ENCODE assay signal across 8 mouse cellular contexts in genomic region chr13:76759832-76760490, GRCm38 (mm10).
DNase-seq lines count a peak whose midpoint lies in the region; ATAC-seq and TF ChIP-seq lines count a peak whose summit lies in the region.

No protein-coding gene starts in this region.

- peak; percentile 67 for TF ChIP-seq CTCF in Patski (IDR thresholded peaks at IDR 0.05)
- TF ChIP-seq CTCF in cortical plate, adult 2 months (IDR thresholded peaks at IDR 0.05; ENCODE audit: extremely low read depth, insufficient read depth, low read length), result peak; percentile 60; the same call in 1 of the 2 replicates
- peak; percentile 83 for TF ChIP-seq CTCF in hindbrain, postnatal 0 days (IDR thresholded peaks at IDR 0.05; ENCODE audit: low read depth)
- TF ChIP-seq CTCF in liver, embryonic 14.5 days (IDR thresholded peaks at IDR 0.05; ENCODE audit: low read depth), result peak; percentile 58

- ATAC-seq in kidney, embryonic 14.5 days (ENCODE audit: low FRiP score, low TSS enrichment), result peak; percentile 28; the same call in 1 of the 2 replicates
- no peak; the same call in 1 of the 2 replicates for ATAC-seq in kidney, embryonic 16.5 days (ENCODE audit: low FRiP score, low TSS enrichment)
- ATAC-seq in Patski, result no peak
- peak; percentile 63; the same call in 1 of the 2 replicates for ATAC-seq in hindbrain, postnatal 0 days
- ATAC-seq in liver, embryonic 14.5 days (ENCODE audit: insufficient read depth), result no peak

- POLR2A ChIA-PET in Patski (lab: Charles Lee), result no interaction called here

- no peak overlapping the region for H3K4me2 ChIP-seq in kidney, embryonic 14.5 days (replicated peaks; ENCODE audit: low read depth, low read length)
- no peak overlapping the region for H3K4me2 ChIP-seq in kidney, embryonic 16.5 days (replicated peaks; ENCODE audit: low read depth, low read length)
- no peak overlapping the region for H3K4me2 ChIP-seq in hindbrain, postnatal 0 days (ENCODE audit: low read depth, low read length)
- H3K4me2 ChIP-seq in liver, embryonic 14.5 days (ENCODE audit: low read depth), result no peak overlapping the region

- CTCF ChIA-PET in Patski (lab: Charles Lee), result interaction anchor here (0.8 kb wide), 1 partner anchor 26 kb away, joined by 3 read pairs; no protein-coding TSS in a partner anchor

- no peak for TF ChIP-seq EP300 in liver, embryonic 14.5 days (IDR thresholded peaks at IDR 0.05; ENCODE audit: low read depth)

- no peaks in the 10 kb centered on the region for H3K36me3 ChIP-seq in kidney, embryonic 14.5 days (ENCODE audit: control insufficient read depth, insufficient read depth, low read length)
- no peaks in the 10 kb centered on the region for H3K36me3 ChIP-seq in kidney, embryonic 16.5 days (ENCODE audit: insufficient read depth, low read length)
- H3K36me3 ChIP-seq in hindbrain, postnatal 0 days (ENCODE audit: insufficient read depth, low read length), result no peaks in the 10 kb centered on the region
- no peaks in the 10 kb centered on the region for H3K36me3 ChIP-seq in liver, embryonic 14.5 days (replicated peaks; ENCODE audit: control insufficient read depth, insufficient read depth, low read depth)

- H3K9me3 ChIP-seq in kidney, embryonic 14.5 days (ENCODE audit: control insufficient read depth, low read length), result no peaks in the 10 kb centered on the region
- H3K9me3 ChIP-seq in kidney, embryonic 16.5 days (ENCODE audit: low read length), result no peaks in the 10 kb centered on the region
- H3K9me3 ChIP-seq in hindbrain, postnatal 0 days (ENCODE audit: low read length), result no peaks in the 10 kb centered on the region
- no peaks in the 10 kb centered on the region for H3K9me3 ChIP-seq in liver, embryonic 14.5 days (ENCODE audit: control insufficient read depth, low read length)

- H3K27ac ChIP-seq in kidney, embryonic 14.5 days (ENCODE audit: low read depth, low read length), result no peak overlapping the region
- no peak overlapping the region for H3K27ac ChIP-seq in kidney, embryonic 16.5 days (ENCODE audit: low read length)
- H3K27ac ChIP-seq in cortical plate, adult 2 months (ENCODE audit: insufficient read depth, low read length), result no peak overlapping the region
- no peak overlapping the region for H3K27ac ChIP-seq in hindbrain, postnatal 0 days
- H3K27ac ChIP-seq in liver, embryonic 14.5 days, result no peak overlapping the region

- no peak overlapping the region for H3K9ac ChIP-seq in kidney, embryonic 14.5 days (ENCODE audit: low read depth, low read length)
- H3K9ac ChIP-seq in kidney, embryonic 16.5 days (replicated peaks; ENCODE audit: low read length), result no peak overlapping the region
- H3K9ac ChIP-seq in hindbrain, postnatal 0 days (replicated peaks; ENCODE audit: low read length), result no peak overlapping the region
- H3K9ac ChIP-seq in liver, embryonic 14.5 days (replicated peaks), result no peak overlapping the region

- in situ Hi-C loops in Patski (cut with MboI; ENCODE audit: low pct_unique_long_range_greater_than_20kb), result no loop called here

- WGBS in kidney, embryonic 14.5 days, result 28% methylated on average over 6 of the region's 6 CpGs
- 28% methylated on average over 6 of the region's 6 CpGs for WGBS in kidney, embryonic 16.5 days
- WGBS in hindbrain, postnatal 0 days, result 21% methylated on average over 6 of the region's 6 CpGs
- WGBS in liver, embryonic 14.5 days (ENCODE audit: insufficient replicate concordance), result 33% methylated on average over 6 of the region's 6 CpGs

- H3K4me3 ChIP-seq in kidney, embryonic 14.5 days (ENCODE audit: low read length), result no peak overlapping the region
- no peak overlapping the region for H3K4me3 ChIP-seq in kidney, embryonic 16.5 days (ENCODE audit: low read length)
- no peak overlapping the region for H3K4me3 ChIP-seq in cortical plate, adult 2 months (ENCODE audit: insufficient read depth, low read length)
- H3K4me3 ChIP-seq in hindbrain, postnatal 0 days (ENCODE audit: low read length), result no peak overlapping the region
- H3K4me3 ChIP-seq in liver, embryonic 14.5 days (ENCODE audit: insufficient read depth in 1 of 2, low read depth in 2 of 2, low read length in 2 of 2), result no peak overlapping the region

- H3K4me1 ChIP-seq in kidney, embryonic 14.5 days (ENCODE audit: control insufficient read depth, insufficient read depth, low read length), result no peaks in the 10 kb centered on the region
- no peaks in the 10 kb centered on the region for H3K4me1 ChIP-seq in kidney, embryonic 16.5 days (ENCODE audit: insufficient read depth, low read length)
- no peaks in the 10 kb centered on the region; the same call in 1 of the 2 replicates for H3K4me1 ChIP-seq in cortical plate, adult 2 months (ENCODE audit: control insufficient read depth, insufficient read depth, low read length)
- no peaks in the 10 kb centered on the region for H3K4me1 ChIP-seq in hindbrain, postnatal 0 days (ENCODE audit: insufficient read depth, low read length)
- H3K4me1 ChIP-seq in liver, embryonic 14.5 days (replicated peaks; ENCODE audit: control insufficient read depth in 2 of 2, insufficient read depth in 2 of 2, low read length in 1 of 2), result no peaks in the 10 kb centered on the region

- no peak for TF ChIP-seq POLR2A in cortical plate, adult 2 months (IDR thresholded peaks at IDR 0.05; ENCODE audit: extremely low read depth, insufficient read depth, low read length)

- DNase-seq in Patski (ENCODE audit: low read depth, low spot score), result no peak
- DNase-seq in hindbrain, postnatal 0 days (ENCODE audit: low spot score), result peak; percentile 82
- DNase-seq in liver, embryonic 14.5 days (ENCODE audit: low read depth in 3 of 3, low spot score in 3 of 3), result no peak
- peak; percentile 84 for DNase-seq in retina, embryonic 14.5 days (ENCODE audit: low spot score)
- no peak for DNase-seq in ovary, adult 18-20 months (ENCODE audit: low spot score)

- H3K27me3 ChIP-seq in kidney, embryonic 14.5 days (ENCODE audit: control insufficient read depth, insufficient read depth, low read length), result no peaks in the 10 kb centered on the region
- no peaks in the 10 kb centered on the region for H3K27me3 ChIP-seq in kidney, embryonic 16.5 days (ENCODE audit: insufficient read depth, low read length)
- H3K27me3 ChIP-seq in Patski, result peaks cover 12% of the 10 kb centered on the region
- no peaks in the 10 kb centered on the region for H3K27me3 ChIP-seq in hindbrain, postnatal 0 days (ENCODE audit: insufficient read depth, low read length)
- no peaks in the 10 kb centered on the region for H3K27me3 ChIP-seq in liver, embryonic 14.5 days (ENCODE audit: control insufficient read depth, insufficient read depth, low read length)

Comparison
In these comparisons a context has a peak if more than half of its experiments do, and no peak if none do; other contexts are left out.
1. ATAC-seq: peak in kidney, embryonic 14.5 days (single experiment) and hindbrain, postnatal 0 days (single experiment); none in kidney, embryonic 16.5 days (single experiment), Patski (single experiment) and liver, embryonic 14.5 days (single experiment).
2. DNase-seq: peak in hindbrain, postnatal 0 days (single experiment) and retina, embryonic 14.5 days (single experiment); none in Patski (single experiment), liver, embryonic 14.5 days (0 of 3) and ovary, adult 18-20 months (single experiment).
3. Peak in every context shown above with its lines, with median percentiles within 50 percentile points of each other: CTCF ChIP-seq.